Mouse (Mus musculus) heart, postnatal 0 days (tissue): Measurements from ENCODE around the gene Slc7a8.

Source experiments
- CTCF ChIP-seq: IDR thresholded peaks from 2 replicates; pipeline ENCODE4 v1.5.1; 2016; ENCODE audit warnings: antibody characterized with exemption, control low read depth, low read depth
- EP300 ChIP-seq: IDR thresholded peaks from 2 replicates; pipeline ENCODE4 v1.6.1; 2016; ENCODE audit warnings: antibody characterized with exemption, low read depth

- TF ChIP-seq EP300 (0 out of 2 replicates have a peak, but pooled peaks have one; percentile 42), CTCF (peak; percentile 38)
These were observed 95.7 kb downstream of the Slc7a8 start, which contains the start of gene 1700123O20Rik for GRCm38 (mm10) chr14:54686063-54686521.
